Mouse (Mus musculus) ES-Bruce4 (cell line): ENCODE data around the gene Cenpi.

Experiments used
- CTCF ChIP-seq: IDR thresholded peaks from one replicate; pipeline ENCODE4 v1.8.1; 2011; ENCODE audit warnings: low read depth, low read length
- EP300 ChIP-seq: IDR thresholded peaks from 2 replicates; pipeline ENCODE4 v1.6.1; 2011; ENCODE audit warnings: low read depth, low read length; ENCODE audit not compliant: insufficient read depth

- TF ChIP-seq CTCF, result no peak
- no peak for TF ChIP-seq EP300
These were observed 63.4 kb downstream of the Cenpi start for GRCm38 (mm10) chrX:134371279-134371678.
